Mouse (Mus musculus) bone marrow, adult 2 months (tissue): ENCODE data around the gene Tmco5b.

Experiments used
- CTCF ChIP-seq: fragments of 200-500 bp; IDR thresholded peaks from 2 replicates; pipeline ENCODE4 v1.5.1; 2011; ENCODE audit warnings: low read length, control low read depth; ENCODE audit not compliant: control insufficient read depth, insufficient read depth
- POLR2A ChIP-seq: fragments of 200-500 bp; IDR thresholded peaks from 2 replicates; pipeline ENCODE4 v1.6.1; 2011; ENCODE audit warnings: low read depth, mild to moderate bottlenecking, control low read depth, low read length, borderline replicate concordance; ENCODE audit not compliant: control insufficient read depth

DNA sequence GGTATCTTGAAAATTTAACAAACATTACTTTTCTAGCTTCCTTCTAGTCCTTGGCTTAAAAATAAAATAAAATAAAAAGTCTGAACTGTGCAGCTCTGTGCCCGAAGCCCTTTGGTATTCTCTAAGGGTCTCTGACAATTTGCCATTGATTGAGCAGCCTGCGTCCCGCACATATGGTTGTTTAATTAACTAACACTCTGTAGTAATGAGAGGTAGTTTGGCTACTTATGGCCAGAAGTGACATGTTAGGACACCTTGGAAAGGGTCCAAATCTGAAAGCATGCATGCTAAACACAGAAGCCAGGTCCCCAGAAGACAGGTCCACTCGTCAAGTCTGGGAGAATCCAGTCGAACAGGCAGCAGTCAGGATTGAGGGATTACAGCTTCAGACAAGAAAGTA is 46.7 kb upstream of the Tmco5b start:
- TF ChIP-seq POLR2A (no peak), CTCF (no peak)
